Mouse (Mus musculus) hindbrain, embryonic 10.5 days (tissue): ENCODE data around the gene Rd3. TPM values are rescaled to one million over a fixed set of nuclear protein-coding genes. Genes with fewer than 3 reads are reported as not detected.

Source experiments
- DNase-seq: peaks from one replicate; pipeline ENCODE4 v3.0.0-alpha.2; 2017; ENCODE audit warnings: low spot score
- H3K27ac ChIP-seq: fragments of 300-500 bp; sonication (generic); 2 replicates; pipeline ENCODE4 v1.5.1; 2016; ENCODE audit warnings: mild to moderate bottlenecking, moderate library complexity
- H3K27me3 ChIP-seq: fragments of 300-500 bp; sonication (generic); 2 replicates; pipeline ENCODE4 v1.6.1; 2016; ENCODE audit warnings: mild to moderate bottlenecking; ENCODE audit not compliant: poor library complexity, insufficient read depth, severe bottlenecking
- H3K36me3 ChIP-seq: fragments of 300-500 bp; sonication (generic); 2 replicates; pipeline ENCODE4 v1.6.1; 2016; ENCODE audit warnings: mild to moderate bottlenecking, moderate library complexity
- H3K4me1 ChIP-seq: fragments of 300-500 bp; sonication (generic); replicated peaks from 2 replicates; pipeline ENCODE4 v1.6.1; 2016; ENCODE audit warnings: mild to moderate bottlenecking
- H3K4me3 ChIP-seq: fragments of 300-500 bp; sonication (generic); 2 replicates; pipeline ENCODE4 v1.5.1; 2016; ENCODE audit warnings: mild to moderate bottlenecking, moderate library complexity
- H3K9me3 ChIP-seq: fragments of 300-500 bp; sonication (generic); 2 replicates; pipeline ENCODE4 v1.6.1; 2016; ENCODE audit warnings: mild to moderate bottlenecking, moderate library complexity
- WGBS: fragments of 180-500 bp; shearing (Covaris S2); methylation state at CpG from one replicate; pipeline ENCODE4 v1.1.7; 2016; 5-methylcytosine and 5-hydroxymethylcytosine counted together
- polyA plus RNA-seq: library from polyadenylated mRNA; unstranded; fragments of >200 nt; fragmentation: Nextera tagmentation; extraction: Ambion mirVana; gene quantifications from 2 replicates; pipeline ENCODE4 v1.2.1, GENCODE M21; 2016

Rd3 gene
- polyA plus RNA-seq, 1 experiment from 2014 or later = 2.9 TPM

DNA sequence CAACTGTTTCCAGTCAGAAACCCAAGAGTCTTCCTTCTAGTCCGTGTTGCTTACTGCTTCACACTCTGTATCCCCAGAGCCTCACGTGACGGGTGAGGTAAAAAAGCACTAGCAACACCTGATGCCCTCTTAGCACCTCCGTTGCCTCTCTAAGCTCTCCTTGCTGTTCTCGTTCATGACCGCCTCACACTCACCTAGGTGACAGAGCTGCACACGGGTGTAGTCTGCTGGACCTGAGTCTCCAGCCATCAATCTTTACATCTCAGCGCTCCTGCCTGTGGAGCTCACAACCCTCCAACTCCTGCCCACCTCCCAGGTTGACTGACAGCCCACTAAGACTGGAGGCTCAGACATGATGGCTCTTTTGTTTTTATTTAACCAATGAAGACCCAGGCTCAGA lies 29.4 kb upstream of the Rd3 start:
- Histone ChIP-seq H3K36me3 (no peaks in the 10 kb centered on the region), H3K27me3 (no peaks in the 10 kb centered on the region), H3K4me1 (no peaks in the 10 kb centered on the region; the same call in 1 of the 2 replicates), H3K4me3 (no peak overlapping the region), H3K27ac (no peak overlapping the region), H3K9me3 (no peaks in the 10 kb centered on the region)
- DNase-seq = no peak
- WGBS = 77% methylated on average over 8 of the region's 8 CpGs

DNA sequence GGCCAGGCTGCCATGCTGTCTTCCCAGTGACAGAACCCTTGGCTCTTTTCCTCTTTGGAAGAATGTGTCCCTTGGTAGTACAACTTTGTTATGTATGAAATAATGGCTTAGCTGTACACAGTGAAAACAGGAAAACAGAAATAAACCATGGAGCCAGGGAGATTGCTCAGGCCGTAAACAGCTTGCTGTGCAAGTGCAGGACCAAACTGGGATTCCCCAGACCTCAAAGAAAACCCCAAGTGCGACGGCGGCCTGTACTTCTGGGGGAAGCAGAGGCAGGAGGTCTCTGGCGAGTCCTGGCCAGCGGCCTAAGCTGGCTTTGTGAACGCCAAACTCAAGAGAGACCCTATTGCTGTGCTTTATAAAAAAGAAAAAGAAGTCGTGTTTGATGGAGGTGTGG lies 28.6 kb upstream of the Rd3 start:
- Histone ChIP-seq H3K4me3 (no peak overlapping the region), H3K27ac (no peak overlapping the region), H3K9me3 (no peaks in the 10 kb centered on the region), H3K36me3 (no peaks in the 10 kb centered on the region), H3K27me3 (no peaks in the 10 kb centered on the region), H3K4me1 (no peaks in the 10 kb centered on the region; the same call in 1 of the 2 replicates)
- WGBS = 86% methylated on average over 8 of the region's 8 CpGs
- no peak for DNase-seq

GRCm38 (mm10) chr1:191950611-191951010 lies 26.6 kb upstream of the Rd3 start:
- no peak overlapping the region for H3K4me3 ChIP-seq
- H3K36me3 ChIP-seq = no peaks in the 10 kb centered on the region
- no peak overlapping the region for H3K27ac ChIP-seq
- no peaks in the 10 kb centered on the region for H3K9me3 ChIP-seq
- no peaks in the 10 kb centered on the region for H3K27me3 ChIP-seq
- 70% methylated on average over 2 of the region's 2 CpGs for WGBS
- DNase-seq = no peak
- H3K4me1 ChIP-seq = peaks cover 2% of the 10 kb centered on the region; the same call in 1 of the 2 replicates

GRCm38 (mm10) chr1:191952733-191953335 lies 24.3 kb upstream of the Rd3 start:
- no peak for DNase-seq
- H3K9me3 ChIP-seq = no peaks in the 10 kb centered on the region
- H3K27ac ChIP-seq = no peak overlapping the region
- no peaks in the 10 kb centered on the region for H3K36me3 ChIP-seq
- WGBS = 87% methylated on average over 11 of the region's 11 CpGs
- peaks cover 7% of the 10 kb centered on the region; the same call in 1 of the 2 replicates for H3K4me1 ChIP-seq
- no peak overlapping the region for H3K4me3 ChIP-seq
- no peaks in the 10 kb centered on the region for H3K27me3 ChIP-seq

GRCm38 (mm10) chr1:191955101-191955500 lies 22.1 kb upstream of the Rd3 start:
- Histone ChIP-seq H3K4me3 (no peak overlapping the region), H3K27me3 (no peaks in the 10 kb centered on the region), H3K9me3 (no peaks in the 10 kb centered on the region), H3K4me1 (peaks cover 7% of the 10 kb centered on the region; the same call in 1 of the 2 replicates), H3K27ac (peak overlapping the region; percentile 56; the same call in 1 of the 2 replicates), H3K36me3 (no peaks in the 10 kb centered on the region)
- no peak for DNase-seq
- 62% methylated on average over 3 of the region's 3 CpGs for WGBS

DNA sequence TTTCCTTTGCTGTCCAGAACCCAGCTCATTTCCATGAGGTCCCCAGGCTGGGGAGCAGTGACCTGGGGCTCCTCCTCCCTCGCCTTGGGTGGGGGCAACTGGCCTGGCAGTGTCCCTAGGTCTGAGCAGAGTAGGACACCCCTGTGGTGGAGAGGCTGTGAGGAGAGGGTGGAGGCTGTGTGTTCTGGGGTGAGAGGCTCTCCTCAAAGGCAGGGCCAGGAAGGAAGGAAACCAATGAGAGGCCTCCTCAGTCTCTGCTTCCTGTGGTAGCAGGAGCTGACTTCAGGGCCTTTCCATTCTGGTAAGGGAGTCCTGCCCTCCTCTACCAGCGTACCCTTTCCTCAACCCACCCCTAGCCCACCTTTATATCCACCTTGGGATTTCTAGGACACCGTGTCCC lies 20.9 kb upstream of the Rd3 start:
- Histone ChIP-seq H3K27ac (peak overlapping the region; percentile 59; the same call in 1 of the 2 replicates), H3K36me3 (no peaks in the 10 kb centered on the region), H3K4me3 (no peak overlapping the region), H3K4me1 (peaks cover 7% of the 10 kb centered on the region; the same call in 1 of the 2 replicates), H3K27me3 (no peaks in the 10 kb centered on the region), H3K9me3 (no peaks in the 10 kb centered on the region)
- 81% methylated on average over 3 of the region's 3 CpGs for WGBS
- no peak for DNase-seq

GRCm38 (mm10) chr1:191956871-191957270 lies 20.3 kb upstream of the Rd3 start:
- H3K27ac ChIP-seq = peak overlapping the region; percentile 59
- H3K27me3 ChIP-seq = no peaks in the 10 kb centered on the region
- no peaks in the 10 kb centered on the region for H3K9me3 ChIP-seq
- H3K4me3 ChIP-seq = no peak overlapping the region
- H3K4me1 ChIP-seq = peaks cover 7% of the 10 kb centered on the region; the same call in 1 of the 2 replicates
- no peaks in the 10 kb centered on the region for H3K36me3 ChIP-seq
- DNase-seq = no peak
- WGBS = 85% methylated on average over 2 of the region's 2 CpGs

- no peaks in the 10 kb centered on the region for H3K36me3 ChIP-seq
- H3K27me3 ChIP-seq = no peaks in the 10 kb centered on the region
- WGBS = 94% methylated on average over 3 of the region's 3 CpGs
- no peak overlapping the region for H3K4me3 ChIP-seq
- H3K4me1 ChIP-seq = peaks cover 7% of the 10 kb centered on the region; the same call in 1 of the 2 replicates
- no peak for DNase-seq
- no peak overlapping the region for H3K27ac ChIP-seq
- H3K9me3 ChIP-seq = no peaks in the 10 kb centered on the region
Observed at GRCm38 (mm10) chr1:191957321-191957720, 19.8 kb upstream of the Rd3 start.

GRCm38 (mm10) chr1:191960946-191961345 lies 16.2 kb upstream of the Rd3 start:
- WGBS = 71% methylated on average over 2 of the region's 2 CpGs
- Histone ChIP-seq H3K27me3 (no peaks in the 10 kb centered on the region), H3K27ac (no peak overlapping the region), H3K9me3 (no peaks in the 10 kb centered on the region), H3K36me3 (no peaks in the 10 kb centered on the region), H3K4me3 (no peak overlapping the region), H3K4me1 (peaks cover 15% of the 10 kb centered on the region; the same call in 1 of the 2 replicates)
- no peak for DNase-seq

DNA sequence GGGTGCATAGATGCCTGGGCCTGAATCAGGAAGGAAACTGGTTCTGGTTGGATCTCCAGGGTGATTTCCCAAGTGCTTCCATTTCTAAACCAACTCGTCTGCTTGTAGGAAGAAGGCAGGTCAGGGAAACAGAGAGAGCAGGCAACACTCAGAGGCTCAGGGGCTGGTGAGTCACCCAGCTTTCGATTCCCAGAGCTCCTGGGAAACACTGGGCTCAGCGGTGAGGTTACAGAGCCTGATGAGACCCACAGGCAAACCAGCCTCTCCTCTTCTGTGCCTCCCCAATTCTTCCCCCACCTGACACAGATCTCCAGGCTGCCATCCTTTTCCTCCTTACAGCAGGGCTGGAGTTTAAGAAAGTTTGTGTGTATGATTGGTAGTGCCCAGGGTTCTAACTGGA lies 13.8 kb upstream of the Rd3 start:
- no peaks in the 10 kb centered on the region for H3K27me3 ChIP-seq
- 75% methylated on average over 3 of the region's 3 CpGs for WGBS
- peaks cover 13% of the 10 kb centered on the region; the same call in 1 of the 2 replicates for H3K4me1 ChIP-seq
- no peaks in the 10 kb centered on the region for H3K9me3 ChIP-seq
- H3K36me3 ChIP-seq = no peaks in the 10 kb centered on the region
- no peak overlapping the region for H3K27ac ChIP-seq
- DNase-seq = no peak
- H3K4me3 ChIP-seq = no peak overlapping the region

GRCm38 (mm10) chr1:191963948-191964772 lies 13.0 kb upstream of the Rd3 start:
- no peaks in the 10 kb centered on the region for H3K27me3 ChIP-seq
- WGBS = 26% methylated on average over 8 of the region's 8 CpGs
- no peaks in the 10 kb centered on the region for H3K36me3 ChIP-seq
- no peak overlapping the region for H3K27ac ChIP-seq
- no peaks in the 10 kb centered on the region for H3K9me3 ChIP-seq
- H3K4me1 ChIP-seq = peaks cover 13% of the 10 kb centered on the region; the same call in 1 of the 2 replicates
- peak; percentile 81 for DNase-seq
- H3K4me3 ChIP-seq = no peak overlapping the region

GRCm38 (mm10) chr1:191964773-191965481 lies 12.2 kb upstream of the Rd3 start:
- H3K27me3 ChIP-seq = no peaks in the 10 kb centered on the region
- H3K4me1 ChIP-seq = peaks cover 13% of the 10 kb centered on the region; the same call in 1 of the 2 replicates
- H3K9me3 ChIP-seq = no peaks in the 10 kb centered on the region
- 19% methylated on average over 13 of the region's 13 CpGs for WGBS
- H3K27ac ChIP-seq = no peak overlapping the region
- peak; percentile 68 for DNase-seq
- H3K4me3 ChIP-seq = no peak overlapping the region
- H3K36me3 ChIP-seq = no peaks in the 10 kb centered on the region
